Mouse (Mus musculus) urinary bladder, postnatal 25 days (tissue): ENCODE measurements around the gene Kcnq2.

Experiments
- DNase-seq: peaks from one replicate; pipeline ENCODE4 v3.0.0; 2022; ENCODE audit warnings: low spot score

Kcnq2 gene

DNA sequence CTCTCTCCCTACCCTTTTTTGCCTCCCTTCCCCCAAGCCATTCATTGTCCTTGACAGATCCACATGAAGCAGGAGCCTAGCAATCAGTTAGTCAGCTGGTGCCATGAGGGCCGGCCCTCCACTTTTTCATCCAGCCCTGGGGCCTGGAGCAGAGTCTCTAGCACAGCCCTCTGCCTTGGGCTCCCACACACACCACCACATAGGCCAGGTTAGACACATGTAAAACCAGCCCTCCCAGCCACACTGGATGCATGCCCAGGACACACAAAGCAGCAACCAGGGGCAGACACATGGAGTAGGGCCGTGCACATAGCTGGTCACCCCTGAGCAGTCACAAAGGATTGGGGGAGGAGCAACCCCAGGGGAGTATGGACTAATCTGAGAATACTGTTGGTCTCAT, 32.9 kb downstream of the Kcnq2 start:
- DNase-seq = no peak

DNA sequence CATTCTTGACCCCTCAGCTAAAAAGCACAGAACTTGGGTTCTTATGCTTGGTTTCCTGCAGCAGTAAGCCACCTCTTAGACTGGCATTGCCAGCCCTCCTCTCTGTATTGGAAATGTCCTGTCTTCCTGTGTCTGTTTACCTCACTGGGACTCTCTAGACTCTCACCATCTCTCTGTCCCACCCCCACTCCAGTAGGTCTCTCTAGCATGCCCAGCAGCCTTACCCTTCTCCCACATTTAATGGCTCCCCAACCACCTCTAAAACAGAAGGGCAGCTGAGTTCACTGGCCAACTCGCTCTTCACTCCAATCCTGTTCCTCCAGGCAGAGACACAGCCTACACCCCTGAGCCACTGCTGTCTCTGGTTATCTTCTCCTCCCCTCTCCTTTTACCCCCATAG, 33.5 kb downstream of the Kcnq2 start:
- no peak for DNase-seq

DNA sequence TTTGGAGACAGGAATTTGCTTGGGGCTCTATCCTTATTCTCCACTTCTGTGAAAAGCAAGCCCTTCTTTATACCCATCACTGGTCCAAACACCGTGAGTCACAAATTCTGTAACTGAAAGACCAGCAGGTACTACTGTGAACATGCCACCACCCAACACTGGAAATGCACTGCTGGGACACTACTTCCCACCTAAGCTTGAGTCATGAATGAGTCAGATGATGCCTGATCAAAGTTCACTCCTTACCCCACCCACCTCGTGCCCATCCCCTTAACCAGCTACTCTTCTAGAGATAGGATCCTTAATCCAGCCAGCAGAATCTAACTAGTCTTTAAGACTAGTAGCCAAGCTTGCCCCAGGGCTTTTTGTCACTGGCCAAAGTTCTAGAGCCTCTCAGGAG, 35.0 kb downstream of the Kcnq2 start:
- no peak for DNase-seq

DNA sequence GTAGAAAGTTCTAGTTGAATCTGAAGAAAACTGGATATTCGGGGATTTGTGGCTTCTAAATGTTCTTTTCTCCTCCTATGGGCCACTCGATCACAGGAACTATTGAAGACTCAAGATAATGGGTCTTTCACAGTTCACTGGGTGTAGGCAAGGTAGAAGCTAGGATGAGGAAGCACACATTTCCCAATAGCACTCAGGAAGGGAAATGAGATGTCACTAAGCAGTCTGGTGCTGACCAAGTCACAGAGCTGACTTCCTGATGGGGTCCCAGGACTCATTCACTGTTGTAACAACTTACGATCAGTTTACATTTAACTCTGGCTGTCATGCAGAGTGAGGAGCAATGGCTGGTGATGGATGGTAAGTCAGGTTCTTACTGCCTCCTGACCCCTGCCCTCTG, 45.0 kb downstream of the Kcnq2 start:
- DNase-seq = no peak

DNA sequence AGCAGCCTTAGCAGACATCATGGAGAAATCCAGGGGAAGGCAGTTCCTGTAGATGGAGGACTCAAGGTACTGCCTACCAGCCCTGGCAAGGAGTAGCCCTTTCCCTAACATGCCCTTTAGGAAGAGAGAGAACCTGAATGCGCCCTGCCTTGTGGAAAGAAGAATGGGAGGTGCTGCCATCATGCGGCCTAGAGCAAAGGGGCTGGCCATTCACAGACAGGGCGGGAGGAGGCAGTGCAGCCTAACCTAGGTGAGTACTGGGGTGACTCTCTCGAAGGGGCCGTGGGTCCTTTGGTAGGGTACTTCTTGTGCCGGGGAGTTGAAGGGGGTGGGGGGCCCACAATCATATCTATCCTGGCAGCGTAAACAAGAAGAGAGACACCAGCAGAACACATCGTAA, 50.1 kb downstream of the Kcnq2 start:
- no peak for DNase-seq

DNA sequence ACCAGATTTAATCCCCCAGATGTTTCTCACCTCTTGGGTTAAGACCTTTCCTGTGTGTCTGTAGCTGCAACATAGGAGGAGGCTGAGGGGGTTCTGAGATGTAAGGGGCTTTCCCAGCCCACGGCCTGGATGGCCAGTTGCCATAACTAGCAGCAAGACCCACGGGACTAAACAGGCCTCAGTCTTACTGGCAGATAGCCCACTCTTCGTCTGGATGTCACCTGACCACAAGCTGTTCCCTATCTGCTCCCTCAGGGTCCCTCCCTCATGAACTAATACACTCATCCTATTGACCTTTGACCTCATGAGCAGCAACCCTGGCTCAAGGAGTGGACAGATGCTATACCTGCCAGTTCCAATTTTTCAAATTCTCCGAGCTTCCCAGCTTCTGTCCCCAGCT, 51.2 kb downstream of the Kcnq2 start:
- DNase-seq = no peak

DNA sequence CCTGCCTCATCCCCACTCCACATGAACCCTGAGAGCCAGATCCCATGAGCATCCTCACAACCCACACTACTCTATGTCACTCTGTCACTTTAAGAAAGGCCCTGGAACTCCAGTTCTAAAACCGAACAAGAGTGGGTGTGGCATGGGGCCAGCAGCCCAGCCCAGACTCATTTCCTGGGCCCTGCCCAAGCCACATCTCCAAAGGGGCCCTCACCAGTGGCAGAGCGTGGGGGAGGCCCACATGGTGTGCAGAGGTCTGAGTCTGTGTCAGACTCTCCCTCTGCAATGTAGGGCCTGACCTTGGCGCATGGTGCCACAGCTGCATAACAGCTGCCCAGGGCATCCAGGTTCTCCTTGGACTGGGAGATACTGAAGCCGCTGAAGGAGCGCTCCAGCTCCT, 54.2 kb downstream of the Kcnq2 start:
- no peak for DNase-seq

DNA sequence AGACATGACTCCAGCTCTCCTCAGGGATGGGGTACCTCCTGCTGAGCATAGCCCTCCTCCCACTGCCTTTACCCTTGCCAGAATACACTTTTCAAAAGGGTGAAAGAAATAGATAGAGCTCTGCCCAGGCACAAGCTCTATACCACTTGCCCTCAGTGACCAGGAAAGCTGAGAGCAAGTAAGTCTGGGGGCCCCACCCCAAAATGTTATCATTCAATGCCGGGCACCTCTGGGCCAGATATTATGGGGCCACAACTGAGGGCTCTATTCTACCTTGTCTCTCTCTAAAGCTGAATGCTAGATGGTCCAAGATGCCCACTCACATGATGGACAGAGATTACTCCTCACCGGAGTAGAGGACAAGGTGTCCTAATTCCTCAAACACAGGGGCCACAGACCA, 55.6 kb downstream of the Kcnq2 start:
- no peak for DNase-seq

DNA sequence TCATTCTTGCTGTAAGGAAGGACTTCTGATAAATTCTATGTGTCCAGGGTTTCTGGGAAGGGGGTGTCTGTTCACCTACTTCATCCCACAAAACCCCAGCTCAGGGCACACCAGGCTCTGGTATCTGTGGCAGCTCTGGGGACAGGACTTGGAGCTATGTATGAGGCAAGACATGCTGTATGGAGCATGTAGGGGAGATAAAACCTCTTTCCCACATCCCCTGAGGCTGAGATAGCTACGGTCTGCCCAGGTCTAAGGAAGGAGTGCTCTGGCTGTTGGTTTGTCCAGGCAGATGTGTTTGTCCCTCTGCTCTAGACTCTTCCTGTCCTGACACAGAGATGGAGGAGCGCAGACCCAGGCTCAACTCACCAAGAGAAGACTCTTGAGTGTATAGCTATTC, 56.2 kb downstream of the Kcnq2 start:
- no peak for DNase-seq

DNA sequence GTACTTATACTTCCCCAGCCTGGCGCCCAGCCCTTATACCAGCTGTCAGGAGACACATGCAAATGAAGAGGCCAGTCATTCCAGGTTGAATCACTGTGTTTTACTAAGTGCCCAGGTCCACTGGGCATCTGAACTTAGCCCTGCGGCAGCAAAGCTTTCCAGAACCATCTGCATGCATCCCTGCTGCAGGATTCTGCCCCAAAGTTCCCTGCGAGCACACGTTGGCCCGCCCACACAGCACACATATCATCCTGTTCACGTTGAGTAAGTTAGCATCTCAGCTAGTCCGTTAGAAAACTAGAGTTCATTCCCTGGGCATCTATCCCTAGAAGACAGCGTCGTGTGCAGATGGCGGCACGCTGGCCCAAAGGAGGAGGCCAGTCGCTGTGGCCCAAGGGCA, 59.6 kb downstream of the Kcnq2 start:
- DNase-seq = no peak

DNA sequence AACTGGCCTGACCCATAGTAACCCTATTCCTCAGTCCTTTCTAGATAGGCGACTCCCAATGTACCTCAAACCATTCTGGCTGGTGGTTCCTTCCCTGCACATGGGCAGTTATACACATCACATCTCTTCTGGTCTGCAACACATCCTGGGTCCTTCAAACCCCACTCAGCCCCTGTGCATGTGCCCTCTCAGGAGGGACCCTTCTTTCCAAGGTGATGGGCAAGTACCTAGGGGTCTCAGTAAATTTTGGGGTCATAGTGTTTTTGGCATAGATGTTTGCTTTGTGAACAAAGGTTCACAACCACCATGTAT, 62.7 kb downstream of the Kcnq2 start:
- DNase-seq = no peak

DNA sequence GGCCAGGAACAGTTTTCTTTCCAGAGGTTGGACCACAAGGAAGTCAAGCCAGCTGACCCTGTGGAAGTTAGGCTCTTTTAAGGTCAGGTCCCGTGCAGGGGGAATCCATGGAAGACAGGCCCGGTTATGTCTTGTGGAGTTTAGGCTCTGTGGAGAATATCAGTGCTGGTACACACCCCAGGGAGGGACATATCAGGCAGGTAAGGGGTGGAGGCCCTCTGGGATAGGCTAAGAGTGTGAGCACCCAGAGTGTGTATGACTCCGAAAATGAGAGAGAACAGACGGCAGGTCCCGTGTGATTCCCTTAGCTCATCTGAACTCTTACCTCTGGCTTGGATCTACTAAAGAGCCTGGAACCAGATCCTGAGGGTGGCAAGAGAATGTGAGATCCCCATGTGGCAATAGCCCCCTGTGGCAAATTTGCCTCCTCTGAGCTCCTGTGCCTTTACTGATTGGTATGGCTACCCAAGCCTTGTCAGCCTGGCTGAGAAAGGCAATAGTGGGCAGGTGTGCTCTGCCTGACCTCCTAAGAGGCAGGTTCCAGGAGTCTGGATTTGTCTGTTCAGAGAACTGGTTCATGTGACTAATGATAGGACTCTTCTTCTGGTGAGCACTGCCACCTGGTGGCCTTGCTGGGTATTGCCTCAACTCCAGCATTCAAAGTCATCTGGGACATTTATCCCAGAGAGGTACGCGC, 63.2 kb downstream of the Kcnq2 start:
- peak; percentile 79 for DNase-seq

DNA sequence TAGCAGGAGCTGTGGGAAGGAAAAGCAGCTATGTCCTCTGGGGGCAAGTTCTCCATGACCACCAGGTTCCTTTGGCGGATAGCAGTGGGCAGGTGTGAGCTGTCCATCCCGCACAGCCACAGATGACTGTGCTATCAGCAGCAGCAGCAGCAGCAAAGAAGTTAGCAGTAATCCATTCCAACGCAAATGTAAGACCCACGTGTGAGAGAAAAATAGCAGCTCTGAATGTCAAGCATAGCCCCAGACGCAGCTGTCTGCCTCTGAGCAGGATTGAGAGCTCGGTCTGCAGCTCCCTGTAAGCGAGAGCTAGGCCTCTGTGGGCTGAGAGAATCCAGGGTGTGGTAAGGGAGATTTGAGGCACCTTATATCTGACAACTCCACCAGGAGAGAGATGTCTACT, 65.0 kb downstream of the Kcnq2 start:
- no peak for DNase-seq

DNA sequence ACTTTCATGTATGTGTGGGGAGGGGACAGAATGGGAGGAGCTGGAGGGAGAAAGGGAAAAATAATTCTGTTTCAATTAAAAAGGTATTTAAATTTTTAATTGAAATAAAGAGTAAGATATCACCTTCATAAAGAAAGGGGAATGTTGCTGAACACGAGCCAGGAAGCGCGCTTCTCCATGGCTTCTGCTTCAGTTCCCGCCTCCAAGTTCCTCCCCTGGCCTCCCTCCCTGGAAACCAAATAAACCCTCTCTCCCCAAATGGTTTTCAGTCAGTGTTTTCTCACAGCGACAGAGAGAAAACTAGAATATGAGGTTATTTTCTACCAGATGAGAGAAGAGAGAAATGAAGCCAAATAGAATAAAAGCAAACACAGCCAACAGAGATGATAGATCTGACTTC, 66.6 kb downstream of the Kcnq2 start:
- no peak for DNase-seq

DNA sequence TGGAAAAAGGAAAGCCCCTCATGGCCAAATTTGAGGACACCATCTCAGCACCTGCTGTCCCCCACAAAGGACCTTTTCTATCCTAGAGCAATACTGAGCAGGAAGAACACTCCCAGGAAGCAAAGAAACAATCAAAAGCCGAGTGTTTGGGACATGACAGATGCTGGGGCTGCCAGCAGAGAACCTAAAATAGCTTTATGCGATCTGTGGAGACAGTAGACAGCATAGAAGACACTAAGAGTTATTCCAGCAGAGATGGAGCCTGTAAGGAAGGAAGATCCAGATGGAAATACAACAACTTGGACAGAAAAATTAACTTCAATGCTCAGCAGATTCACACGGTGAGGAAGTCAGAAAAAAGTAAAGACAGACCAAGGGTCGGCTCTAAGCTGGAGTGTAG, 69.3 kb downstream of the Kcnq2 start:
- no peak for DNase-seq

DNA sequence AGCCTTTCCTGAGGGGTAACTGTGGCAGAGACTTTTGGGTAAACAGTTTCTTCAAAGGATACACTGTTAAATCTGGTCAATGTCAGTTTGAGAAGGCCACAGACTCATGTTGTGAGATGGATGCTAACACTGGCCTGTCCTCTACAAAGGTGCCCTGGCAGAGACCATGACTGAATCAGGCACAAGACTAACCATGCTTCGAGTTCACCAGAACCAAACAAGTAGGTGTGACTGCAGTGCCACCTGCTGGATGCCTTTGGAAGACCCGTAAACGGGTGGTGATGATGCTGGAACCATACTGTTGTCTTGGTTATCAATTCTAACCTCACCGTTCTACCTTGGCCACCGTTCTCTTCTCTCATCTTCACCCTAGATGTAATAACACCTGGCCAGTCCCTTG, 75.0 kb downstream of the Kcnq2 start:
- DNase-seq = peak; percentile 75

DNA sequence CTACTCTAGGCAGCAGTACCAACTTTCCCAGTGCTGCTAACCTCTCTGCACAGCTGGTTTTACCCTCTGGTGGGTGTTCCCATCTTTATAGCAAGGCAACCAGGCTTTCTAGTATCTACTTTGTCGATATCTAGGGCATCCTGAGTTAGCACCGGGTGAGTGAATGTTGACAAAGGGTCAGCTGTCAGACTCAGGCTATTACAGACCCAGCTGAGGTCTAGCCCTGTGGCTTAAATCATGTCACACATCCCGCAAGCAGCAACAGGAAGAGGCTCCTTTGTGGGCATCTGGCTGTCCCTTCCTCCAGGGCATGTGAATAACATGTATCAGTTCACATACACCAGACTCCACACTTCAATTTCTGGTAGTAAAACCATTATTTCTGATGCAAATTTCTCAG, 76.9 kb downstream of the Kcnq2 start:
- DNase-seq = no peak

DNA sequence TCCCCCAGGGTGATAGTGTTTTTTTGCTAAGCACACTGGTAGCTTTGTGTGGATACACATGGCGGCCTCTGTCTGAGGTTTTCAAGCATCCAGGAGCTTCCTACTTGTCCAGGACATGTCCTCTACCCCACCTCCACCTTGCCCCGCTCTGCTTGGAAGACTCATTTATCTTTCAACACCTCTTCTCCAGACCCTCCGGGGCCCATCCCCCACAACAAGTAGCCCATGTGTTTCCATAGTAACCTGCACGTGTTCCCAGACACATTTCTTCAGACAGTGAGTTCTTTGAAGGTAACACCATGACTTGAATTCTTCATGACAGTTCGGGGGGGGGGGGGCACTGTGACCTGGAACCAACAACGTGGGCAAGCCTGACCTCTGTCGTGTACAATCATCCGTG, 77.8 kb downstream of the Kcnq2 start:
- DNase-seq = no peak

DNA sequence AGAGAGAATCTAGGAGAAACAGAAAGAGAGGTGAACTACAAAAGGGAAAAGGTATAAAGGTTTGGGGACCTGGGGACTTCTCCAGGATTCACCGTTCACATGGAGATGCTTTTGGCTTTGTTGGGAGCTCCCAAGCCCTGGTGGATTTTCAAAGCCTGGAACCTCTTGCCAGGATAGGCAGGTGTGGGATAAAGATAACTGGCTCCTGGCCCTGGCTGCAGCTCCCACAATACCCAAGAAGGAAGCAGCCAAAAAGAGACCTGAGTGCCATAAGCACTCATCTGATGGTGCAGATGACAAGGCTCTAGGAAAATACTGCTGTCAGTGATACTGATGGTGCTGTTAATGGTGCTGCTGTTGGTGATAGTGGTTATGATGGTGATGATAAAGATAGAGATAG, 82.9 kb downstream of the Kcnq2 start:
- DNase-seq = no peak

DNA sequence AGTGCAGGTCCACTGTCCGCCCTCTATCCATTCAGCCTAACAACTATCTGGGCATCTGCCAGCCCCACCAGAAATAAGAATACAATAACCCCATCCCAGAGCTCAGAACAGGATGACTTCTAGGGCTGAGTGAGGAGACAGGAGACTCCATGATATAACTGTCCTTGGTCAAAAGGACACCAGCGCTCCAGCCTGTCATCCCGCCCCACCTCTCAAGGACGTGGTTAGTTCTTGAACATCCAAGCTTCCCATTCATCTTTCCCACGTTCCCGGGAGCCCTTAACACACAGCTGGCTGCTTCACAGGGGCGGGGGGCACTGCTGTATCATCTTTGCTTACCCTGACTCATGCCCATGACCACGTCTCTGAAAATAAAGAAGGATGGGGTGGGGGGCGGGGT, 86.1 kb downstream of the Kcnq2 start:
- no peak for DNase-seq

DNA sequence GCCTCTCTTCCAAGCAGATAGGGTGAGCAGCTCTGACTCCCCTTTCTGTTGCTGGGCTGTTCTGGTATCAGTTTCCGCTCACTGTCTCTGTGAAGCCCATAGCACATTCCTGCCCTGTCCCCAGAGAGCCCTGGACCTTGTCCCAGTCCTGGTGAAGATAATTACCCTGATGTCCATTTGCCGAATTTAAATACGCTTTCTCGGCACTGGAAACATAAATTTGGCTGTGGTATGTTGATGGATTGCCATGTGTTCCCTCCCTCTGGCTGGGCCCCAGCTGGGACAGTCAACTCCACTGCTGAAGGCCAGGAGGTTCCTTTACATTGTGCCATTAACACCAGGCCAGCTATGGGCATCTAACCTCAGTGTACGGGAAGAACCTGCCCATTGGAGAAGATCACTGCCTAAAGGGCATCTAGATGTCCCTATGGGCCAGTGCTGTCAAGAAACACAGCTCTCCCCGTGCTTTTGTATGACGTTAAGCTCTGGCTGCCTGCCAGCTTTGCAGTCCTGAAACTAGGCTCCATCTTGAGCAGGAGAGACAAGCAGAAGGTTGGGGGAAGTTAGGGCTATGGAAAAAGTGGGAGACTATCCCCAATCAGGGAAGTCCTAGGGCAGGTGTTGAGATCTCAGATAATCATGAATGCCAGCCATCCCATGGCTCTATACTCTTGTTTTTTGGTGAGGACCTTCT, 86.7 kb downstream of the Kcnq2 start:
- no peak for DNase-seq

DNA sequence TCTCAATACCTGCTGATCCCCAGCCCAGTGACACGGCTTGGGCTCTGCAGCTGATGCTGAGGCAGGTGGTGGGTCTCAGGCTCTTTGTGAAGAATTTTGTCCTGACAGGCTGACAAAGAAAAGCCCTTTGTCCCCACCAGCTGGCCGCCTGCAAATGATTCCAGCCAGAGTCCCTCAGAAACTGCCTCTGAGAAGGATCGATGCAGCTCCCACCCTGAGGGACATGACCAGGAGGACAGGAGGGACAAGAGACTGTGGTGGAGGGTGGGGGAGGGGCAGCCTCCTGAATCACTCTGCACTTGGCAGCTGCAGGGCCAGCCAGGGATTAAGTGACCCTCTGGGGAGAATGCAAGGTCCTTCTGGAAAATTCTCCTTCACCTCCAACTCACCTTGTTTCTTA, 91.1 kb downstream of the Kcnq2 start:
- no peak for DNase-seq

DNA sequence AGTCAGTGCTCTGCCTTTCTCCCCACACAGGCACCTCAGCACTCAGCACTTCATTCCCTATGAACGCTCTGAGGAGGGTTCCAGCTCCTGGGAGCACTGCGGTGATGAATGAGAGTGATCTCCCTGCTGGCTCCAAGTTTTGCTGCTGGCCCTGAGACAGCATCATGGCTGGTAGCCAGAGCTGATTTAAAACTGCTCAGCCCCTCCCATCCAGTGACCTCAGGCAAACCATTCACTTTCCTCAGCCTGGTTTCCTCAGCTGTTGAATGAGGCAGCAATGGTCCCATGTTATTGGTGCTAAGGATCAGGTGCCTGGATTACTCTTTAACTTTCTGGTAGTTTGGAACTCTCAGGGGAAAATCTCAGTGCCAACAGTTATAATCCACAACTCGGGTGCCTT, 91.7 kb downstream of the Kcnq2 start, which contains the start of gene Chrna4:
Gene Chrna4, minus strand, starts transcription at position 110 of the 400 bp plus-strand sequence.
- no peak for DNase-seq

DNA sequence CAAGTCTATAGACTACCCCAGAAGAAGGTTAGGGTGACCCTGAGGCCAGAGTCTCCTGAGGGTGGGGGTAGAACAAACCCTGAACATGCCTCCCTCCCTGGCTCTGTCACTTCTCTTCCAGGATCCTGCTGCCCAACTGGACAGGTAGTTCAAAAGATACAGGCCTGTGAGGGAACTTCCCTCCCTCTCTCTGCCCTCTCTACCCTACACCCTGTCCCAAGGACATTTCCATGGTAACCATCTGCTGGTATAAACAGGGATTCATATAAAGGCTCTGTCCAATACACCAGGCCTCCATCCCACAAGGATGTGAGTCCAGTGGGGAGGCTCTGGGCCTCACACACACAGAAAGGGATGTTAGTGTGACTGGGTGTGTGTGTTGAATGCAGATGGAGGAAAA, 92.7 kb downstream of the Kcnq2 start:
- DNase-seq = no peak
